Mouse (Mus musculus): Measurements from ENCODE around the gene Prss42.
"Not testable (repeated sequence)": the region's sequence is repeated elsewhere in the genome, so short reads cannot be mapped to it uniquely, and the experiment has no call there.

Prss42 gene

GRCm38 (mm10) chr9:110788169-110788568 is 9.8 kb upstream of the Prss42 start:
- no peak for DNase-seq (ENCODE audit: low read depth)

GRCm38 (mm10) chr9:110790462-110790861 is 7.5 kb upstream of the Prss42 start:
- DNase-seq (ENCODE audit: low read depth) = peak; percentile 49

- no peak for DNase-seq (ENCODE audit: low read depth)
These were observed 953 bp upstream of the Prss42 start for GRCm38 (mm10) chr9:110797013-110797412.

GRCm38 (mm10) chr9:110800834-110801479 is 3.0 kb downstream of the Prss42 start:
- no peak for DNase-seq (ENCODE audit: low read depth)

- no peak for DNase-seq (ENCODE audit: low read depth)
These were observed 5.3 kb downstream of the Prss42 start for GRCm38 (mm10) chr9:110803294-110803693.

- no peak for DNase-seq (ENCODE audit: low read depth)
These were observed 12.1 kb downstream of the Prss42 start for GRCm38 (mm10) chr9:110810051-110810450.

GRCm38 (mm10) chr9:110813789-110814188 is 15.8 kb downstream of the Prss42 start, which contains the start of gene Prss44:
Gene Prss44, plus strand, starts transcription at chr9:110813994.
- no peak for DNase-seq (ENCODE audit: low read depth)

- not testable (repeated sequence) for DNase-seq (ENCODE audit: low read depth)
These were observed 22.6 kb downstream of the Prss42 start for GRCm38 (mm10) chr9:110820546-110820945.

- no peak for DNase-seq (ENCODE audit: low read depth)
These were observed 23.5 kb downstream of the Prss42 start for GRCm38 (mm10) chr9:110821436-110821835.

- DNase-seq (ENCODE audit: low read depth) = no peak
These were observed 27.5 kb downstream of the Prss42 start for GRCm38 (mm10) chr9:110825426-110825825.

- DNase-seq (ENCODE audit: low read depth) = no peak
These were observed 27.9 kb downstream of the Prss42 start for GRCm38 (mm10) chr9:110825832-110826231.

- DNase-seq (ENCODE audit: low read depth) = no peak
These were observed 28.4 kb downstream of the Prss42 start, which contains the start of gene Prss43 for GRCm38 (mm10) chr9:110826390-110826789. Gene Prss43, plus strand, starts transcription at chr9:110826690.

GRCm38 (mm10) chr9:110833021-110833420 is 35.1 kb downstream of the Prss42 start:
- no peak for DNase-seq (ENCODE audit: low read depth)

GRCm38 (mm10) chr9:110834411-110834810 is 36.4 kb downstream of the Prss42 start, which contains the start of gene Prss45:
Gene Prss45, plus strand, starts transcription at chr9:110834588.
- DNase-seq (ENCODE audit: low read depth) = no peak

- DNase-seq (ENCODE audit: low read depth) = no peak
These were observed 37.0 kb downstream of the Prss42 start for GRCm38 (mm10) chr9:110834961-110835360.

GRCm38 (mm10) chr9:110836112-110836511 is 38.1 kb downstream of the Prss42 start:
- DNase-seq (ENCODE audit: low read depth) = no peak

- DNase-seq (ENCODE audit: low read depth) = no peak
These were observed 42.9 kb downstream of the Prss42 start for GRCm38 (mm10) chr9:110840905-110841304.

- DNase-seq (ENCODE audit: low read depth) = peak; percentile 21
These were observed 43.5 kb downstream of the Prss42 start for GRCm38 (mm10) chr9:110841438-110841837.

GRCm38 (mm10) chr9:110844206-110844605 is 46.2 kb downstream of the Prss42 start, which contains the start of gene Prss46:
Gene Prss46, plus strand, starts transcription at chr9:110844506.
- no peak for DNase-seq (ENCODE audit: low read depth)

GRCm38 (mm10) chr9:110849162-110849561 is 51.2 kb downstream of the Prss42 start:
- DNase-seq (ENCODE audit: low read depth) = peak; percentile 63

Data from NIH3T3 (cell line).